Mouse (Mus musculus): ENCODE measurements around the gene Arid1b. TPM values are rescaled to one million over a fixed set of nuclear protein-coding genes. Genes with fewer than 3 reads are reported as not detected.
A peak's percentile ranks its signal among the peaks of the same experiment; 100 is the strongest.

Gene Arid1b
- total RNA-seq, 2 experiments from 2014 or later = 43.4 to 59.1 TPM

DNA sequence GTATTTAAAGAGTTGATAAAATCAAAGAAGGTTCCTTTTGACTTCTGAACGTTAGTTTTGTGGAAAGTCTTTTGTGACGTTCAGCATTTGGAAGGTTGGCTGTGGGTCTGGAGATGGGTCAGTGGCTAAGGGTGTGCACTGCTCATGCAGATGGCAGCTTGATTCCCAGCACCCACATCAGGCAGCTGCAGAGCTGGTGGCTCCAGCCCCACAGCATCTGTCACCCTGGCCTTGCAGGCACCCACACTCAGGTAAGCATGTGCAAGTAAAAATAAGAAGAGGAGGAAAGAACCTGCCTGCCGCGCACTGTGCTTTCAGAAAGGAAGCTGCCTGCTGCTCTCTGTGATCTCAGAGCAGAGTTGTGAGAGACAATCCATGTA is 58.7 kb downstream of the Arid1b start:
- no peak for DNase-seq (ENCODE audit: low spot score in 2 of 2)

DNA sequence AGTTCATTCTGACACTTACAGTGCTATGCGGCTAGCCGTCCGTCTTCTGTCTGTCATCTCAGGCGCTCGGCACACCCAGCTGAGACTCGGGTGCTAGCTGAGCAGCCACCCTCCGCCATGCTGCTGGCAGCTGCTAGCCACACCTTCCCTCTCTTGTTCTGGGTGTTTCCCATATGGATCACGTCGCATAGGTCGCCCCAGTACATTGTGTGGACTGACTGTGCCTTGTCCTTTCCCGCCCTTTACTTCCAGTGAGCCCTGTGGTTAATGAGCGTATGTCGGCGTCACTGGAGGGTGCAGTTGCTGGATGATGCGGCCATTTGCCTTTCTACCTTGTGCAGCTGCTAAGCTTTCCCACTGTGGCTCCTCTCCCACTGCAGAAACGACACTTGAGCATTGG is 59.1 kb downstream of the Arid1b start:
- no peak for DNase-seq (ENCODE audit: low spot score in 2 of 2)

DNA sequence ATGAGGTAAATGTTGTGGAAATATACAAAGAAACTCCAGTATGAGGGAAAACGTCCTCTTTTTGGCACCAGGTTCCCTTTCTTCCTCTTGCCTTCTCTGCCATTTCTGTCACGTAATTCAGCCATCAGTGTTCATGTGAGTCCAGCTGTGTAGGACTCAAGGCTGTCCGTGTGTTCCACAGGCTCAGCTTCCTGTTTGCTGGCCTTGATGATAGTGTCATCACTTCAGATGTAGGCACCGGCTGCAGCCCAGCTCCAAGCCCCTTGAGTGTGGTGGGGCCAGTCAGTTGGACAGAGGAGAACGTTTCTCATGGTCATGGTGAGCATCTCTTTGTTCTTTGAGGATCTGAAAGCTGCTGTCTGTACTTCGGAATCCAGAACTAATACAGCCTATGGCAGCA is 61.3 kb downstream of the Arid1b start:
- no peak for DNase-seq (ENCODE audit: low spot score in 2 of 2)

DNA sequence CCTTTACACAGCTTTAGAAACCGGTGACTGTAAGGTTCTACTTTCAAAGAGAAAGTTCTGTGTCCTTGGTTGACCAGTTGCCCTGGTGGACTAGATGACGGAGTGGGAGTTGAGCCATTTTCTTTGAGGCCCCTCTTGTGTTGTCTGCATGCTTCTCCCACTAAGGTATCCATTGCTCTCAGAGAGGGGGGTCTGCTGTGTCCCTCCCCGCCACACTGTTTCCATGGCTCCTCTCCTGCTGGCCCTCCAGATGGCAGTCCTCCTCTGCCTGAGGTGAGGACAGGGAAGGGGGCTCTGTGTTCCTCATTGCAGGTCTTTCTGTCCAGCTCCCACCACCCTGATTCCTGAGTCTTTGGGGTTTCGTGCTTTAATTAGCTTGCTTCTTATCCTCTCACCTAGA is 62.5 kb downstream of the Arid1b start:
- DNase-seq (ENCODE audit: low spot score in 2 of 2) = no peak

DNA sequence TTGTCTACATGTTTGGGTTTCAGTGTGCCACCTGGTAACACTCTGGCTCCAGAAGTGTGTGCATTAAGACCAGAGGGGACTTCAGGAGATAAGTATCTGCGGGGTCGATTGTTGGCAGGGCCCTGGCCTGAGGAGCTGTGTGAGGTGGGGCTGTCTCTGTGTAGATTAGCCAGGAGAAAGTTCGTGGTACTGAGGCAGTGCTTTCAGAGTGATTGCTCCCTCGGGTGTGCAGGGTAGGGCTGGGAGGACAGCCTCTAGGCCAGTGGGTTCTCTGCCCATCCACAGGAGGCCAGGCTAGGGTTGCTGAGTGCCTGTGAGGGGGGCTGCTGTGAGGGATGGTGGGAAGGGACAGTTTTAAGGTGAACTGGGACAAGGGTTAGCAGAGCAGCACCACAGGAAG is 63.2 kb downstream of the Arid1b start:
- DNase-seq (ENCODE audit: low spot score in 2 of 2) = no peak

DNA sequence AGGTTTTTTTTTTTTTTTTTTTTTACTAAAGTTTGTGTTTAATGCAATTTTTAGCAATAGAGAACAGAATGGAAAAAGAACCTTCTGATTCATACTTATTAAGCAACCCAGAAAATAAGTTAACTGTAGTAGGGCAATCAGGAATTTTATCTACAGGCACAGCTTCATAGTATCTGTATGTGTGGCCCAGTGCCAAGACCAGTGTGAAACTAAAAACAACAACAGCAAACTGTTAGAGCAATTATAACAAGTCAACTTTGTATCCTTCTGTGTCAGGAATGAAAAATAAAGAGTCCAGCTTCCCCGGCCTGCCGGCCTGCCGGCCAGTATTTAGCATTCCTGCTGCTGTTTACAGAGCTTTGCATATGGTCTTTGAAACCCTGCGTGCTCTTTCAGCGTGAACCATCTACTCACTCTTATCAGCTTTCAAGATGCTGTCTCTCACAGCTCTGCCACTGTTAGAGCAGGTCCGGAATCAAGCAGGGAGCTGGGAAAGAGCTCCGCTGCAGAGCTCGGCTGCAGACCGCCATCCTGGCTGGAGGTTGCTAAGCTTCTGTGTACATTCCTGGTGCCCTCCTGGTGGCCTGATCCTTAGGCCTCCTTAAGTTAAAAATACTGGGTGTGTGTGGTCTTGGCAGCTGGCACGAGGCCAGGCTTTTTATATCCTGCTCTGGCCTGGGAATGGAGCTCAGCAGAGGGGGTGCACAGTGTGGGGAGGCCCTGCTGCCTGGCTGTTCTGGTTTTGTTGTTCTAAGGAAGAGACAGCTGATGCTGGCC is 64.0 kb downstream of the Arid1b start:
- DNase-seq (ENCODE audit: low spot score in 2 of 2) = peak; percentile 32 to 46

DNA sequence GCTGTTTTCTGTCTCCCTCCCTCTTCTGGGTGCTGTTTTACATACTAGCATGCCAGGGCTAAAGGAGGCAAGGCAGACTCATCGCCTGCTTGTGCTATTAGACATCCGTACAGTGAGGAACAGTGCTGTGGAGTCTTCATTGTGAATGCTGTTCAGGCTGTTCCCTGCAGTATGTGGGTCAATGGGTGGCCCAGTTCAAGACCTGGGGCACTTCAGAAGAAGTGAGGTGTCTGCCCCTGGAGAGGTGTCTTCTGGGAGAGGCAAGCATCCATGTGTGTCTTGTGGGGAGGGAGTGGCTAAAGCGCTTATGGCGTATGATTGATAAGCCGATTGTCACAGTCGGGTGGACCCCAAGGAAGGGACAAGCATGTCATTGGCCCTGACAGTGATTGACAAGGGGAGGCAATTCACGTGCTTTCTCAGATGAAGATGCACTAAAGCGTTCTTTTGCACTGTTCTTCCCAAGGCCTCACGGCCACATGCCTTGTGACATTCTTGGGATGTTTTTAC is 65.0 kb downstream of the Arid1b start:
- no peak for DNase-seq (ENCODE audit: low spot score in 2 of 2)

DNA sequence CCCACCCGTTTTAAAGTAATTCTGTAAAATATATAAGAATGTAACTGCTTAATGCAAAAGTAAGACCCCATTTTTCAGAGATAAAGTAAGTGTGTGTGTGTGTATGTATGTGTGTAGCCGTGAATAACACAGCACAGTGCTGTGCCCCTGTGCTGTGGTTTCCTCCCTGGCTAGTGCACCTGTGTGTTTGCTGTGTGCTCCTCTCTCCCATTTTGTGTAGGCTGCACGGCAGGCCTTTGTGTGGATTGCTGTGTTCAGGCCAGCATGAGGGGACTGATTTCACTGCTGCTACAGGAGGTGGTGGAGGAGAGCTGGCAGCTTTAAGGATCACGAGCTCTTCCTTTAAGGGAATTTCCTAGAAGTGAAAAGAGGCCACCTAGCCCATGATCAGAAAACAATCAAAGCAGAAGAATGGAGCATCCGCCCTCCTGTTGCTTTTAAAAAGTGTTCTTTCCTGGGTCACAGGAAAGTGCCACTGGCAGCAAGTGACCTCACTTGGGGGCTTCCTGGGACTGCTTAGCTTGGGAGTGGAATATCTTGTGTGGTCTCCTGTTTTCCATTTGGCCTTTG is 66.5 kb downstream of the Arid1b start:
- no peak for DNase-seq (ENCODE audit: low spot score in 2 of 2)

DNA sequence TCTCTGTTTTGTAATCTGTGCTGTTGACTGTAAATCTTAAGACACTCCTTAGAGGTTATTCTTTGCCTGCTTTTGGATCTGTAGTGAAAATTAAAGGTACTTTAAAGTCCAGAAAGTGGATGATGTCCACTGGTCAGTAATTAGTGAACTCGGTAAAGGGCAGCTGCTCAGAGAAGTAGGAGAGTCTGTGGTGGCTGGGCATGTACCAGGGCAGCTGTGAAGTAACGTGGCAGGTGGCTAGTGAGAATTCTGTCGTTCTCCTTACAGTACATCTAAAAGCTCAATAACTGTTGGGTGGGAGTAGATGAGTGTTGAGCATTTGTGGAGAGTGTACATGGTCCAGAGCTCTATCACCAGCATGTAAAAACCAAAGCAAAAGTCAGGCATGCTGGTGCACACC is 67.1 kb downstream of the Arid1b start:
- no peak for DNase-seq (ENCODE audit: low spot score in 2 of 2)

DNA sequence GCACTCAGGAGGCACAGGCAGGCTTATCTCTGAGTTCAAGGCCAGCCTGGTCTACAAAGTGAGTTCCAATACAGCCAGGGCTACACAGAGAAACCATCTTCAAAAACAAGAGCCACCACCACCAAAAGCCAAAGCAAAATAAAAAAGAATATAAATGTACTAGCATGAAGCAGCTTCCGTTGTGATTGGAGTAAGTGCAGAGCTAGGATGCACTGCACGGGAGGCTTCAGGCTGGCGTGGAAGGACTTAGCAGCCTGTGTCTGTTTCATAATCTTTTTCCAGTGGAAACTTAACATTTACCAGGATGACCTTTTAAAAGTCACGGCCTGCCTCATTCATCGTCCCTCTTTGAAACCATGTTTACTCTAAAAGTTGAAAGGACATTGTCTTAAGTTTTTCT is 67.5 kb downstream of the Arid1b start:
- DNase-seq (ENCODE audit: low spot score in 2 of 2) = no peak

DNA sequence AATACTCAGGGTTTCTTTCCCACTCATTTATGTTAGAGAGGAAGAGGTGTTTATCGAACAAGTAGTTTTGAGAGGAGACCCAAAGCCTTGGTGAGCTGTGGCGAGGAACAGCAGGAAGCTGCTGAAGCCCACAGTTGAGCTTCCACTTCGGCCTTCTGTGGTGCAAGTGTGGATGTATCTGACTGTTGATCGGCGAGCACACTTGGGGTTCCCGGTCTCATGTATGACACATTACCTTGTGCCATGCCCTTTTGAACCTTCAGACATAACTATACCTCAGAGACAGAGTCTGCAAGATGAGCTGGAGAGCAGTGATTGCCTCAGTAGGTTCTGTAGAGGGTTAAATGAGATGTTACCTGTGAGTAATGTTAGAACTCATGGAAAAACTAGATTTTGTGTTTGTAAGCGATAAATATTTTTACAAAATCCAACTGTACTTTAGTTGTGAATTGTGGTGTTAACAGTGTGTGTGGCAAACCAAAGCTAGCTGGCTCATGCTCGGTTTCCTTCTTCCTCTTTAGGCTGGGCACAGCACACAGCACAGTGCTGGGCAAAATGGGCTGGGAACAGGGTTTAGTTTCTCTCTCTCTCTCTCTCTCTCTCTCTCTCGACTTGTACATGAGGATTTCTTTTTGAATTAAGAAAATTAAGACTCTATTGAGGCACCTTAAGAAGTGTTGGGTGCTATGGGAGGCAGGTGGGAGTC is 69.5 kb downstream of the Arid1b start:
- no peak for DNase-seq (ENCODE audit: low spot score in 2 of 2)

DNA sequence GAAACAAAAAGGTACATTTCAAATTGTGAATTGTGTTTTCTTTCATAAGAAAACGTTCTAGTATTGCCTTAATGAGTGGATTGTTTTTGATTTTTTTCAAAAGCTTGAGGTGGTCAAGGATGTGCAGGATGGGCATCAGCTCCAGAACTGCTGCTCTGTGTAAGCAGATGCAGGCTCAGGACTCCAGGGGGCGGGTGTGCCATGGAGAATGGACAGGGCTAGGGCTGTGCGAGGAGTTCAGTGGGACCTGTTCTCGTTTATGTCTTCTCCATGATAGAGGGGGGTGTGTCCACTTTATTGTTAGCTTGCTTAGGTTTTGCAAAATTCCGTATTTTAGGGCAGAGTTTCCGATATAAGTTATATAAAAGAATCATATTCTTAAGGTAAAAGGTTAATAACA is 70.6 kb downstream of the Arid1b start:
- DNase-seq (ENCODE audit: low spot score in 2 of 2) = no peak

DNA sequence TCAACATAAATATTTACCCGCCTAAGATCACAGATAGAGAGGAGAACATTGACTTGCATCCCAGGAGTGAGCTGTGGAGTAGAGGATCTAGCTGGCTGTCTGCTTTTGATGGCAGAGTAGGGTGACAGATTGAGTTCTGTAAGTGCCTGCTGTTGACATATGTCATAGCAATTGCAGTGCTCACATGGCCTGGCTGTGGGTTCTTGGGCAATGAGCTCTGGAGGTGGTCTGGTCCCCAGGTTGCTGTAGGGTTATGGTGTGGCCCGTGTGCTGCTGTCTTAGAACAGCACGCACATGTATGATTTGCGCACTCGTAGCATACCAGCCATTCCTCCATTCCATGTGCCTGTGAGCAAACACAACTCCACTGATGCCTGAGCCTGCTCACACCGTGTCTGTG is 71.1 kb downstream of the Arid1b start:
- no peak for DNase-seq (ENCODE audit: low spot score in 2 of 2)

DNA sequence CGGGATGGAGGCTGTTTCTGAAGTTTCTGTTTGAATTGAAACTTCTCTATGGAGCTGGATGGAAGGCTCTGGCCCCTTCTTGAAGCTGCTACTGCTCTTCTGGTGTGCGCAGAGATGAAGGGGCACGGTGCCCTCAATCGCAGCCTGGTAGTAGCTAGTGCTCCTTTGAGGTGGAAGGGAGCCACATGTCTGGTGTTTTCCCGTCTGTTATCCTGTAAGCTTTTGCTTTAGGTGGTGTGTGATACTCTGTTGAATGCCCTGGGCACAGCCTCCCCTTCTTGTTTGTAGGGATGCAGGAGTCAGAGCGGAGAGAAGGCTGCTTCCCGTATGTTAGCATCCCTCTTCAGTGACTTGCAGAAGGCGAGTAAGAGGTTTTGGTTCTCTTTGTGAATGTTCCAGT is 72.7 kb downstream of the Arid1b start:
- DNase-seq (ENCODE audit: low spot score in 2 of 2) = no peak

DNA sequence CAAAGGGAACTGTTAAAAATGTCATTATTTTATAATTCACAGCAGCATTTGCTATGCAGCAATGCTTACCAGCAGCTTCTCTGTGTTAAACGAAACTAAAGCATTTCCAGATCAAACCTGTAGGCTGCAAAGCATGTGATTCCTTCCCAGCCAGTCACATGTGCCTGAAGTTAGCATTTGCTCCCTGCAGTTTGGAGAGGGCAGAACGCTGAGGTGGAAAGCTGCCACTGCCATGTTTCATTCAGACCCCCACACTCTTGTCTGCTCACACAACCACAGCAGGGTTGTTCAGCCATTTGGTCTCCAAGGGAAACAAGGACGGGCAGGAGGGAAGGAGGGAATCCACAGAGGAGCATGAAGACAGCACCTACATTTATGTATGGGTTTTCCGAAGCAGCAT is 73.1 kb downstream of the Arid1b start:
- no peak for DNase-seq (ENCODE audit: low spot score in 2 of 2)

DNA sequence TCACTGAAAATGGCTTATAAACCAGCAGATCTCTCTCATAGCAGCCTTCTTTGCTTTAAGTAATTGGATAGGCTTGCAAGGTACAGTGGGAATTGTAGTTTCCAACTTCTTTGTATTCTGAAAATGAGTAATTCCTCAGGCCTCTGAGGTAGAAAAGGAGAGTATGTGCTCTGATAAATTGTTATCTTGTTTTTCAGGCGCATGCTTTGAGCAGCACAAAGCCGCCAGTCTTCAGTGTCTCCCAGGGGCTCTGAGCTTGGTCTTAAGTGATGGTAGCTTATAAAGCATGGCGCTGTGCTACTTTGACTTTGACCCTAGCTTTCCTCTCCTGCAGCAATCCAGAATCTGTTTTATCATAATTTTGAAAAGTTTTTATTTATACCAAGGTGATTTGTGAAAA is 76.3 kb downstream of the Arid1b start:
- DNase-seq (ENCODE audit: low spot score in 2 of 2) = no peak

DNA sequence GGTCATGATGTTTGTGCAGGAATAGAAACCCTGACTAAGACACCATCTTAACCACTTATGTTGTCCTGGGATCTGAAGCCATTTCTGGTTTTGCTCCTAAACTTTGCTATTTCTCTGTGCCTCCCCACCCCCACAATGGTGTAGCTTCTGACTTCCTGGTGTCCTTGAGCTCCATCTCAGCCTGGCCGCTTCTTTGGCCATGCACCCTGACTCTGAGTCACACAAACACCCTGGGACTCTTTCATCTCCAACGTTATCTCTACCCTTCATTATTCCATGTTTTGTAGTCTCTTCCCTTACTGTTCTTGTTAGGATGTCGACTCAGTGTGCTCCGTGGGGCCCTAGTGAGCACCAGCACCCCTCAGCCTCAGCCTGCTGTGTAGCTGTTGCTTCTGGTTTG is 78.4 kb downstream of the Arid1b start:
- no peak for DNase-seq (ENCODE audit: low spot score in 2 of 2)

DNA sequence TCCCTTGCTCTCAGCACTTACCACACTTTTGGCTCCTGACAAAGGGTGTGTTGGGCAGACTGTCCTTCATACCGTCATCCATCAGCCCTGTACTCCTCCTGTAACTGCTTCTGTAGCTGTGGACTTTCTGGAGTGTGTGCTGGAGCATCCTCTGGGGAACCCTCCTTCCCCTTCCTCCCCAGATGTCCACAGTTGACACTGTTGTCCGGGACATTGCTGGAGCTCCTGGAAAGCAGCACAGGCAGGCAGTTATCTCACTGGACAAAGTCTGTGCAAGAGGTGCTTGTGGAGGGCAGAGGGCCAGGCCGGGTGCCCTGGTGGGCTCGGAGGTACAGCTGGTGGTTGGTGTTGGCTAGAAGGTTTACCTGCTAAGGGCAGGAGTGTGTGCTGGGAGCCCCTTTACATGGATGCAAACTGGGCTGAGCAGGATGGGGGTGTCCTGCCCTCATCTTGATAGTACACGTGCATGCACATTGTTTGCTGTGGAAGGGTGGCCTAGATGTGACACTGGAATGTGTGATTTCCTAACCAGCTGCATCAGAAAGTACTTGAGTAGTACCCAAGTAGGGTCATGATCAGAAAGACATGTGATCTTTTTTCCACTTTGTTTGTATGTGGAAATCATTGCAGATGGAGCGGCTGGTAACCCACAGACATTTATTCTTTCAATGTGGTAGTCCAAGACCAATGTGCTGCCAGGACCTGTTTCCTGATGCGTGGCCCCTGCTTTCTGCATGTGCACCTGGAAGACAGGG is 80.8 kb downstream of the Arid1b start:
- DNase-seq (ENCODE audit: low spot score in 2 of 2) = no peak

DNA sequence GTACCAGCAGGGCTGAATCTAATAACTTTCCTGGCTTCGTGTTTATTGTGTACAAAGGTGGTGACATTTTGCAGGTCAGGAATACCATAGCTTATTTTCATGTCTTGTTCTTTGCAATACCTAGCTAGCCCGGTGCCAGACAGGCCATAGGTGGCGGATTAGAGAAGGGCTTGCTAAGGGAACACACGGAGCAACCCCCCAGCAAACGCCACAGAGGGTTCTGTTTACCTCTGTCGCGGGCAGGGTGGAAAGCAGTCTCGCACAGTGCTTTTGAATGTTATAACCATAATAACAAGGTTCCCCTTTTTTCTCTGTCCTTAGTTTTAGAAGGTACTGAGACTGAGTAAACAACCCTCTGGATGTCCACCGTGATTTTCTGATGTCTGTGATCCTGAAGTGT is 83.9 kb downstream of the Arid1b start:
- DNase-seq (ENCODE audit: low spot score in 2 of 2) = no peak

DNA sequence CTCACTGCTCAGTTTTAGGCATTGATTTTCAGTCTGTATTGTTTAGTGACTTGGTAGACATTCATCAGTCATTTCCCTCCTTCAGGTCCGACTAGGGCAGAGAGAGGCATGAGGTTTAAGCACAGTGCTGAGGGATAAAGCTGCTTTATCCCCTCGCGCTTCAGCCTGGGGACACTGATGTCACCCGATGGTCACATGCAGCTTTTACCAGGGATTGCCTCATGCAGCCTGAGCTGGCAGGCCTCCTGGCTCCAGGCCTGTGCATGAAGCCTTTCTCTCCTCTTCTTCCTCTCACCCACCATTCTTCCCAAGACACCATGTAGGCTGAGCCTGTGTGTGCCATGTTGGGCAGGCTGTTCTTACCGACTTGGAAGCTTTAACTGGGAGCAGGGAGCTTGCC is 84.4 kb downstream of the Arid1b start:
- no peak for DNase-seq (ENCODE audit: low spot score in 2 of 2)

DNA sequence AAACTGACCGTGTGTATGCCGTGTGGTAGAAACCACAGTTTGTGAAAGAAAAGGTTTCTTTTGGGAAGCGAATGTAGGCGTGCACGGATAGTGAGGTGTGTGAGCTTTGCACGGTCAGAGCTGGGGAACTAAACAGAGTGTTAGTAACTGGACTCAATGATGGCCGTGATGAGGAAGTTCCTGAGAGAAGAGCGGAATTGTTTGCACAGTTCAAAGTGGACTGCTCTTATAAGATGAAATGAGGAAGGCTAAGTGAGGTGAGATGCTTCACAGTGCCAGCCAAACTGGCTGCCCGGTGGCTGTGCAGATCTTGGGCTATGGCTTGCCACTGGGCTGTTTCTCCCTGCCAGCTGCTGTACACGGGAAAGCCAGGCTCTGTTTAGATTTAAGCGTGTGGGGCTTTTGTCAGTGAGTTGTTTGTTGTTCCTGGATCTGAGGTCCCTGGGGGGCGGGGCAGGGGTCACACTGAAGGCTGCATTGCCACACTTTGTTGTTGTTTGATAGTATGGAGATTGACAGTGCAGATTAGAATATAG is 86.8 kb downstream of the Arid1b start:
- DNase-seq (ENCODE audit: low spot score in 2 of 2) = no peak
